Mouse (Mus musculus): ENCODE data around the gene Tln2. TPM values are rescaled to one million over a fixed set of nuclear protein-coding genes. Genes with fewer than 3 reads are reported as not detected.

The Tln2 gene
- polyA plus RNA-seq, 1 experiment, result 0.50 TPM

DNA sequence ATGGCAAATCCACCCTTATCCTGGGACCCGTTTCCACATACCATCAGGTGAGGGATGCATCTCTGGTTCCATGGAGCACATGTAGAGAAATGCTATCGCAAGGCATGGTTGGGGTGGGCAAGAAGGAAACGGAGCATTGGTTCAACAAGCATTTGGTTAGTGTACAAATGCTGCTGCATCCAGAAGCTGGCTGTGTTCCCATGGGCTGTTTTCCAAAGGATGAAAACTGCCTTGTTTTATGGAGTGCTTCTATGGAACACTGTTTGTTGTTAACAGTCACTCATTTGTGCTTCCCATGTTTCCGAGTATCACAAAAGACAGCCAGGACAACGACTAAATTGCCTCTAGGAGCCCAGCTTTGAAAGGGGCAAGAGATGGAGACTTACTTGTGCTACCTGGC is 35.7 kb upstream of the Tln2 start:
- WGBS, result 88% methylated on average over 5 of the region's 5 CpGs
- H3K36me3 ChIP-seq (ENCODE audit: control insufficient read depth, insufficient read depth, low read length), result no peaks in the 10 kb centered on the region
- no peaks in the 10 kb centered on the region for H3K4me1 ChIP-seq (ENCODE audit: control insufficient read depth, insufficient read depth, insufficient read length)
- no peaks in the 10 kb centered on the region for H3K27me3 ChIP-seq (ENCODE audit: control insufficient read depth, insufficient read depth, low read length)
- H3K27ac ChIP-seq (ENCODE audit: insufficient read depth, low read length), result no peak overlapping the region
- no peak overlapping the region for H3K4me3 ChIP-seq (ENCODE audit: extremely low read depth, insufficient read depth, insufficient read length)
- DNase-seq (ENCODE audit: low read depth in 1 of 2, low spot score in 2 of 2), result no peak
- TF ChIP-seq CTCF (IDR thresholded peaks at IDR 0.05; ENCODE audit: extremely low read depth, insufficient read depth, insufficient read length, insufficient replicate concordance), result no peak

DNA sequence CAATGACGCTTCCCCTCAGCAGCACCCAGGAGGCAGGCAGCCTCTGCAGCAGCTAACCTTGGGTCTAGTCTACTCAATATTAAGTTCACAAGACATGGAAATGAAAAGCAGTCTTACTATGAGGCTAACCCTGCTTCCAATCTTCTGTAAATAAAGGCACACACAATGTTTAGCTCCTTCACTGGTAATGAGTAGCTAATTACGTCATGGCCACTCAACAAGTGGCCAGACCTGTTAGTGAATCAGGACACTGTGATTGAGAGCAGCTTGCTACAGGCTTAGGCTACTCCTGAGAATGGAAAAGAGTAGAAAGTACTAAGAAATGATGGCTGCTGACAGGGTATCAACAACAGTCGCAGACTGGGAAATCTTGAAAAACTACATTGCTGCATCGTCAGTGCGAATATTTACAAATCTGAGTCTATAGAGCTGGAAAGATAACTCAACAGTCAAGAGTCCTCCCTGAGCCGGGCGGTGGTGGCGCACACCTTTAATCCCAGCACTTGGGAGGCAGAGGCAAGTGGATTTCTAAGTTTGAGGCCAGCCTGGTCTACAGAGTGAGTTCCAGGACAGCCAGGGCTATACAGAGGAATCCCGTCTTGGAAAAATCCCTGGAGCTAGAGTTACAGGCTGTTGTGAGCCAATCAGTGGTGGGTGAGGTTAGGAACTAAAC is 34.1 kb upstream of the Tln2 start:
- no peaks in the 10 kb centered on the region for H3K4me1 ChIP-seq (ENCODE audit: control insufficient read depth, insufficient read depth, insufficient read length)
- WGBS, result 89% methylated on average over 9 of the region's 9 CpGs
- no peak overlapping the region for H3K27ac ChIP-seq (ENCODE audit: insufficient read depth, low read length)
- DNase-seq (ENCODE audit: low read depth in 1 of 2, low spot score in 2 of 2), result no peak
- H3K4me3 ChIP-seq (ENCODE audit: extremely low read depth, insufficient read depth, insufficient read length), result no peak overlapping the region
- no peak for TF ChIP-seq POLR2A (IDR thresholded peaks at IDR 0.05; ENCODE audit: low read depth, low read length)
- TF ChIP-seq CTCF (IDR thresholded peaks at IDR 0.05; ENCODE audit: extremely low read depth, insufficient read depth, insufficient read length, insufficient replicate concordance), result no peak
- H3K27me3 ChIP-seq (ENCODE audit: control insufficient read depth, insufficient read depth, low read length), result no peaks in the 10 kb centered on the region
- H3K36me3 ChIP-seq (ENCODE audit: control insufficient read depth, insufficient read depth, low read length), result no peaks in the 10 kb centered on the region

DNA sequence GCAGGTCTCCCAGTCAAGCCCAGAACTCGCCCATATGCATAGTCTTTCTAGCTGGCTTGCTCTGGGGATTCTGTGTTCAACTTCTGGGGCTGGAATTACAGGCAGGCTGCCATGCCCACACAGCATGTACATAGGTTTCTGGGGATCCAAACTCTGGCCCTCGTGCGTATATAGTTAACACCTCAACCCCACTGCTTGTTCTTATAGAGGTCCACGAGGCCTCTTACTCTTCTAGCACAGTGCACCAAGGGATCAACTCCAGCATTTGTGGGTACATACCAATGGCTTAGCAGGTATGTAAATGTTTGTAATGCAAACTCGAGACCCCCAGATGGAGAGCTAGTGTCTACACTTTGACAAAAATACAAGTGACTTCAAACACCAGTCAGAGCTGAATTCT is 33.2 kb upstream of the Tln2 start:
- TF ChIP-seq CTCF (IDR thresholded peaks at IDR 0.05; ENCODE audit: extremely low read depth, insufficient read depth, insufficient read length, insufficient replicate concordance) (no peak), POLR2A (IDR thresholded peaks at IDR 0.05; ENCODE audit: low read depth, low read length) (no peak)
- DNase-seq (ENCODE audit: low read depth in 1 of 2, low spot score in 2 of 2), result no peak
- WGBS, result 80% methylated on average over 5 of the region's 5 CpGs
- Histone ChIP-seq H3K4me3 (ENCODE audit: extremely low read depth, insufficient read depth, insufficient read length) (no peak overlapping the region), H3K36me3 (ENCODE audit: control insufficient read depth, insufficient read depth, low read length) (no peaks in the 10 kb centered on the region), H3K27ac (ENCODE audit: insufficient read depth, low read length) (no peak overlapping the region), H3K27me3 (ENCODE audit: control insufficient read depth, insufficient read depth, low read length) (no peaks in the 10 kb centered on the region), H3K4me1 (ENCODE audit: control insufficient read depth, insufficient read depth, insufficient read length) (no peaks in the 10 kb centered on the region)

DNA sequence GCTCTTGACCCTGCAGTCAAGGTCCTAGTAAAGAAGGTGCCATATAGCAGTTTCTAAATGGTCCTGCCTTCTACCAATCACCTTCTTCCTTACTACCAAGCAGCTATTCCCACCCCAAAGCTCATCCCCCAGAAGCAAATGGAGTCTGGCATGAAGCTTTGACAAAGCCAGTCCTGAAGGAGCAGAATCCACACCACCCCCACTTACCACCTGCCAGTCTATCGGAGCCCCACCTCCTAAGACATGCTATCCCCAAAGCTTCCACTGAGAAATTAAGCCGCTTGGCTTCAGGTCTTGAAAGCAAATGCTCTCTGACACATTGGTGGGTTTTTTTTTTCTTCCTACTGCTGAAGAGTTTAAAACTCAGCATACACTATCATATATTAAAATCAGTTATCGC is 27.6 kb upstream of the Tln2 start:
- WGBS, result 89% methylated on average over 3 of the region's 3 CpGs
- Histone ChIP-seq H3K27ac (ENCODE audit: insufficient read depth, low read length) (no peak overlapping the region), H3K27me3 (ENCODE audit: control insufficient read depth, insufficient read depth, low read length) (no peaks in the 10 kb centered on the region), H3K4me1 (ENCODE audit: control insufficient read depth, insufficient read depth, insufficient read length) (no peaks in the 10 kb centered on the region), H3K36me3 (ENCODE audit: control insufficient read depth, insufficient read depth, low read length) (no peaks in the 10 kb centered on the region), H3K4me3 (ENCODE audit: extremely low read depth, insufficient read depth, insufficient read length) (no peak overlapping the region)
- no peak for DNase-seq (ENCODE audit: low read depth in 1 of 2, low spot score in 2 of 2)
- TF ChIP-seq CTCF (IDR thresholded peaks at IDR 0.05; ENCODE audit: extremely low read depth, insufficient read depth, insufficient read length, insufficient replicate concordance) (no peak), POLR2A (IDR thresholded peaks at IDR 0.05; ENCODE audit: low read depth, low read length) (no peak)

DNA sequence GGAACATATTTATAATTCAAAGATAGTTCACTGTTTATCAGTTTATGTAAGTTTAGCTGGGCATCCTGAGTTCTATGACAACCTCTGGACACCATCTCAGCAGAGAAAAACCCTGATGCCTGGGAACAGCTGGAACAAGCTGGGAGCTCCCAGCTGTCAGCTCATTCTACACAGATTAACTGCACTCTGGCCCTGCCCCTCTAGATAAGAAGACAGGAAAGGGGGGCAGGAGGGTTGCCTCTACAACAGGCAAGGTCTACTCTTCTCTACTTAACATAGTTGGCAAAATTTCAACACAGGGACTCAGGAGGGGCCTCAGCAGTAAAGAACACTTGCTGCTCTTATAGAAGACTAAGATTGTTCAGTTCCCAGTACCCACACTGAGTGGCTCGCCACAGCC is 27.0 kb upstream of the Tln2 start:
- Histone ChIP-seq H3K4me3 (ENCODE audit: extremely low read depth, insufficient read depth, insufficient read length) (no peak overlapping the region), H3K27me3 (ENCODE audit: control insufficient read depth, insufficient read depth, low read length) (no peaks in the 10 kb centered on the region), H3K27ac (ENCODE audit: insufficient read depth, low read length) (no peak overlapping the region), H3K4me1 (ENCODE audit: control insufficient read depth, insufficient read depth, insufficient read length) (no peaks in the 10 kb centered on the region), H3K36me3 (ENCODE audit: control insufficient read depth, insufficient read depth, low read length) (no peaks in the 10 kb centered on the region)
- DNase-seq (ENCODE audit: low read depth in 1 of 2, low spot score in 2 of 2), result no peak
- no peak for TF ChIP-seq CTCF (IDR thresholded peaks at IDR 0.05; ENCODE audit: extremely low read depth, insufficient read depth, insufficient read length, insufficient replicate concordance)
- no peak for TF ChIP-seq POLR2A (IDR thresholded peaks at IDR 0.05; ENCODE audit: low read depth, low read length)
- WGBS, result 82% methylated on average over 1 of the region's 1 CpGs

DNA sequence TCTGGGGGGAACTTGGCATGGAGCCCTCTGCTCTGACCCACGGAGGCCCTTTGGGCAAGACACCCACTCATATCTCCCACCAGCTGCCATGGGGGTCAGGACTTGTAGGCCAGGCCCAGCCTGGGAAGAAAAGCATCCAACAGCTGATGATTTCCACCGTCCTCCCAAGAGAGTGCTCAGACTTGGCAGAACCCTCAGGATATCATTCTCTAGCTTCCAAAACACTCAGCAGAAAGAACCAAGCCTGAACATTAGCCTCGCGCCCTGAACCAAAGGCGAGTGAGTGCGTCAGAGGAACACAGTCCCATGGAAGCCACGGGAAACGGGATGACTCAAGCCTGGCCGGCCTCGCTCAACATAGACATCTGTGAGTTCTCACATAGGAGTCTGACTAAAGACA is 25.4 kb upstream of the Tln2 start:
- H3K27ac ChIP-seq (ENCODE audit: insufficient read depth, low read length), result no peak overlapping the region
- H3K27me3 ChIP-seq (ENCODE audit: control insufficient read depth, insufficient read depth, low read length), result no peaks in the 10 kb centered on the region
- 89% methylated on average over 10 of the region's 10 CpGs for WGBS
- H3K36me3 ChIP-seq (ENCODE audit: control insufficient read depth, insufficient read depth, low read length), result no peaks in the 10 kb centered on the region
- no peak overlapping the region for H3K4me3 ChIP-seq (ENCODE audit: extremely low read depth, insufficient read depth, insufficient read length)
- no peak for DNase-seq (ENCODE audit: low read depth in 1 of 2, low spot score in 2 of 2)
- TF ChIP-seq POLR2A (IDR thresholded peaks at IDR 0.05; ENCODE audit: low read depth, low read length) (no peak), CTCF (IDR thresholded peaks at IDR 0.05; ENCODE audit: extremely low read depth, insufficient read depth, insufficient read length, insufficient replicate concordance) (no peak)
- no peaks in the 10 kb centered on the region for H3K4me1 ChIP-seq (ENCODE audit: control insufficient read depth, insufficient read depth, insufficient read length)

DNA sequence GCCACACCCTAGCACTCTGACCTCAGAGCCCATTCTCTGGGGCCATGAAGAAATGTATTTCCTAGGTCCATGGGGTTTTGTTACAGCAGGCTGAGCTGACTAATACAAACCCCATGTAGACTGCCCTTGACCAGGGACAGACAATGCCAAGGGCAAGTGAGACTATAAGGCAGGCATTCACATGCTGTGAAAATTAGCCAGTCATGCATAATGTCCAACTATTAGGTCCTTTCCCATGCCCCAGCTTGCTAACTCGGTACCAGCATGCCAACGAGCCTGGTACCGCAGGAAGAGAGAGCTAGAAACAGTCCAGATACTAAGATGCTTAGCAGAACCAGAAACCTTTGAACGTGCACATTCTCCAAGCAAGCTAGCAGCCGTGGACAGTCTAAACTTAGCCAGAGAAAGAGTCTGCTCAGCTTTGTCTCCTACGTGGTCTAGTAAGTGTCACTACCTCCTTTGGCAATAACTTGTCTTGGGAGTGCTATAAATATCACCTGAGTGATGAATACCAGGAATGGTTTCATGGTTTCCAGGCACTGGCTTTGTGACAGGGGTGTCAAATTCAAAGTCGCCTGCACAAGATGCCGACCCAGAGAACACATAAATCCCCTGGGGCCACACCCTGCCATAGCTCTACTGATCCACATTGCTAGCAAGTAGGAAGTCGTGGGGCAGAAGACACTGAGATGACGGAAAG is 22.2 kb upstream of the Tln2 start:
- no peak for TF ChIP-seq CTCF (IDR thresholded peaks at IDR 0.05; ENCODE audit: extremely low read depth, insufficient read depth, insufficient read length, insufficient replicate concordance)
- TF ChIP-seq POLR2A (IDR thresholded peaks at IDR 0.05; ENCODE audit: low read depth, low read length), result no peak
- no peak for DNase-seq (ENCODE audit: low read depth in 1 of 2, low spot score in 2 of 2)
- Histone ChIP-seq H3K27ac (ENCODE audit: insufficient read depth, low read length) (no peak overlapping the region), H3K36me3 (ENCODE audit: control insufficient read depth, insufficient read depth, low read length) (no peaks in the 10 kb centered on the region), H3K4me1 (ENCODE audit: control insufficient read depth, insufficient read depth, insufficient read length) (no peaks in the 10 kb centered on the region), H3K27me3 (ENCODE audit: control insufficient read depth, insufficient read depth, low read length) (no peaks in the 10 kb centered on the region), H3K4me3 (ENCODE audit: extremely low read depth, insufficient read depth, insufficient read length) (no peak overlapping the region)
- WGBS, result 78% methylated on average over 10 of the region's 10 CpGs

Measured in spleen, adult 2 months (tissue).